Comparison of ENCODE assay signal across 9 mouse cellular contexts in the genomic region with DNA sequence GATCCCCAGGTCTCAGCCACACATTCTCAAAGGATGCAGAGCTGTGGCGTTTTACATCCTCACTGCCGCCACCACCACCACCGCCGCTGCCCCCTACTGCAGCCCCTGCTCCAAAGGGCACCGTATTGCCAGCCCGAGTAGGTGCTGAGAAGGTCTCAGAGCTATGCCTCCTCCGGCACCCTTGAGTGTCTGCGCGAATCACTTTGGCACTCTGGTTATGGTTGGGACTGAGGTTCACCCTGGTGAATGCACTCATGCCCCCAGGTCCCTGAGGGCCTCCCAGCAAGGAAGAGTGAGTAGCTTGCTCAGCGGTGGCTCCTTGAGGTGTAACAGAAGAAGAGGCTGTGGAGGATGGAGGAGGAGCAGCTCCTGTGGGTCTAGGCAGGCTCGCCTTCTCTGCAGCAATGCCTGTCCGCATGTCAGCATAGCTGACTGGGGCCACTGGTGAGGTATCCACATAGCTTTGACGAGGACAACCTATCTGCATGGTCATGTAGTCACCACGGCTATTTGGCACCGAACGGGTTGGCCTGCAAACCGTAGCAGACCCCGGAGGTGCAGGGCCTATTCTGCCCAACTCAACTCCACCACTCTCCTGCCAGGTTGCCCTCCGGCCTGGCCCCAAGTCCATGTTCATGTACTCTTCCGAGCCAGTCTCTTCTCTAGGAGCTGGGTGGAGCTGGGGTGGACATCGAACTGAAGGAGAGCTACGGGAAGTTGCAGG. TPM values are rescaled to one million over a fixed set of nuclear protein-coding genes. Genes with fewer than 3 reads are reported as not detected.
A peak's percentile ranks its signal among the peaks of the same experiment; 100 is the strongest.
DNase-seq lines count a peak whose midpoint lies in the region; ATAC-seq and TF ChIP-seq lines count a peak whose summit lies in the region.
"Had no signal": no experiment of that assay in that cellular context is flagged by ENCODE, and none has a peak within 500 bp of the region (broad histone marks: within the 10 kb centered on the region; RNA-seq: fewer than 3 reads in every experiment).

No protein-coding gene starts in this region.

- peak; percentile 11 for DNase-seq in embryo, embryonic 10 days (ENCODE audit: low spot score)
- no peak for DNase-seq in embryo, embryonic 9.5 days (ENCODE audit: extremely low spot score)
- DNase-seq in embryonic facial prominence, embryonic 14.5 days (ENCODE audit: low spot score) = peak; percentile 43
- DNase-seq in heart, postnatal 0 days (ENCODE audit: low spot score) = no peak
- DNase-seq in limb, embryonic 11.5 days (ENCODE audit: low spot score) = no peak
- DNase-seq in spleen, postnatal 36 days (ENCODE audit: low spot score in 2 of 2) = no peak

- TF ChIP-seq EP300 in heart, postnatal 0 days (IDR thresholded peaks at IDR 0.05; ENCODE audit: low read depth) = 0 out of 2 replicates have a peak, but pooled peaks have one; percentile 14

- H3K9me3 ChIP-seq in embryonic facial prominence, embryonic 14.5 days (ENCODE audit: control insufficient read depth, low read length) = no peaks in the 10 kb centered on the region
- no peaks in the 10 kb centered on the region for H3K9me3 ChIP-seq in heart, postnatal 0 days (replicated peaks; ENCODE audit: control insufficient read depth, low read length)
- no peaks in the 10 kb centered on the region; the same call in 1 of the 2 replicates for H3K9me3 ChIP-seq in limb, embryonic 11.5 days (ENCODE audit: control insufficient read depth, low read length)
- no peaks in the 10 kb centered on the region for H3K9me3 ChIP-seq in neural tube, embryonic 13.5 days

- peak overlapping the region; percentile 74 for H3K4me3 ChIP-seq in C2C12 (ENCODE audit: insufficient read depth, poor library complexity, severe bottlenecking)
- peak overlapping the region; percentile 83 for H3K4me3 ChIP-seq in embryonic facial prominence, embryonic 14.5 days (ENCODE audit: low read depth, low read length)
- peak overlapping the region; percentile 78 for H3K4me3 ChIP-seq in heart, postnatal 0 days (ENCODE audit: low read depth, low read length)
- H3K4me3 ChIP-seq in limb, embryonic 11.5 days (ENCODE audit: low read depth, low read length) = peak overlapping the region; percentile 27
- H3K4me3 ChIP-seq in neural tube, embryonic 13.5 days = peak overlapping the region; percentile 69

- no peaks in the 10 kb centered on the region for H3K27me3 ChIP-seq in C2C12 (ENCODE audit: control insufficient read depth, insufficient read depth, insufficient read length)
- no peaks in the 10 kb centered on the region for H3K27me3 ChIP-seq in embryonic facial prominence, embryonic 14.5 days (replicated peaks; ENCODE audit: control insufficient read depth, insufficient read depth, low read length)
- peaks cover 4% of the 10 kb centered on the region; the same call in 1 of the 2 replicates for H3K27me3 ChIP-seq in heart, postnatal 0 days (ENCODE audit: control insufficient read depth, insufficient read depth, low read length)
- no peaks in the 10 kb centered on the region for H3K27me3 ChIP-seq in limb, embryonic 11.5 days (ENCODE audit: control insufficient read depth, insufficient read depth, low read length)
- H3K27me3 ChIP-seq in neural tube, embryonic 13.5 days = no peaks in the 10 kb centered on the region
- H3K27me3 ChIP-seq: CH12.LX had no signal

- H3K79me3 ChIP-seq in C2C12 (ENCODE audit: low read depth) = peaks cover 80% of the 10 kb centered on the region

- H3K4me2 ChIP-seq in embryonic facial prominence, embryonic 14.5 days (ENCODE audit: low read depth, low read length) = peak overlapping the region; percentile 57
- peak overlapping the region; percentile 90 for H3K4me2 ChIP-seq in heart, postnatal 0 days (ENCODE audit: low read depth, low read length)
- peak overlapping the region; percentile 48 for H3K4me2 ChIP-seq in limb, embryonic 11.5 days (ENCODE audit: low read depth, severe bottlenecking)
- H3K4me2 ChIP-seq in neural tube, embryonic 13.5 days = peak overlapping the region; percentile 85

- peak overlapping the region; percentile 69 for H3K9ac ChIP-seq in embryonic facial prominence, embryonic 14.5 days (ENCODE audit: low read depth, low read length)
- H3K9ac ChIP-seq in heart, postnatal 0 days (replicated peaks; ENCODE audit: low read depth, low read length) = peak overlapping the region; percentile 80
- H3K9ac ChIP-seq in limb, embryonic 11.5 days (ENCODE audit: low read length) = no peak overlapping the region
- H3K9ac ChIP-seq in neural tube, embryonic 13.5 days = peak overlapping the region; percentile 76

- H3K27ac ChIP-seq in embryonic facial prominence, embryonic 14.5 days (replicated peaks; ENCODE audit: low read depth, low read length) = peak overlapping the region; percentile 90
- peak overlapping the region; percentile 96 for H3K27ac ChIP-seq in heart, postnatal 0 days (ENCODE audit: low read depth)
- H3K27ac ChIP-seq in limb, embryonic 11.5 days (replicated peaks; ENCODE audit: low read depth, low read length) = no peak overlapping the region
- peak overlapping the region; percentile 64 for H3K27ac ChIP-seq in neural tube, embryonic 13.5 days (replicated peaks)

- WGBS in embryonic facial prominence, embryonic 14.5 days = 51% methylated on average over 22 of the region's 22 CpGs
- 32% methylated on average over 22 of the region's 22 CpGs for WGBS in heart, postnatal 0 days
- 75% methylated on average over 22 of the region's 22 CpGs for WGBS in limb, embryonic 11.5 days
- WGBS in neural tube, embryonic 13.5 days = 58% methylated on average over 22 of the region's 22 CpGs

- no peak for TF ChIP-seq CTCF in C2C12 (IDR thresholded peaks at IDR 0.05; ENCODE audit: control insufficient read depth, insufficient read depth, insufficient read length)
- no peak for TF ChIP-seq CTCF in heart, postnatal 0 days (IDR thresholded peaks at IDR 0.05; ENCODE audit: low read depth)

- no peak for ATAC-seq in embryonic facial prominence, embryonic 14.5 days (ENCODE audit: low read depth)
- no peak for ATAC-seq in heart, postnatal 0 days (ENCODE audit: insufficient read depth, low read depth)
- no peak for ATAC-seq in limb, embryonic 11.5 days (ENCODE audit: insufficient number of reproducible peaks, low FRiP score, low TSS enrichment, low read depth)
- no peak for ATAC-seq in neural tube, embryonic 13.5 days (ENCODE audit: low read depth)

- H3K36me3 ChIP-seq in C2C12 (ENCODE audit: control insufficient read depth, insufficient read depth) = peaks cover 36% of the 10 kb centered on the region
- H3K36me3 ChIP-seq in embryonic facial prominence, embryonic 14.5 days (ENCODE audit: control insufficient read depth, insufficient read depth, low read length) = peaks cover 21% of the 10 kb centered on the region; the same call in 1 of the 2 replicates
- H3K36me3 ChIP-seq in heart, postnatal 0 days (replicated peaks; ENCODE audit: control insufficient read depth, insufficient read depth, low read length) = no peaks in the 10 kb centered on the region
- H3K36me3 ChIP-seq in limb, embryonic 11.5 days (ENCODE audit: control insufficient read depth, insufficient read depth, low read length) = peaks cover 9% of the 10 kb centered on the region
- H3K36me3 ChIP-seq in neural tube, embryonic 13.5 days = peaks cover 15% of the 10 kb centered on the region

- peak overlapping the region; percentile 75 for H3ac ChIP-seq in C2C12 (ENCODE audit: control insufficient read depth, insufficient read length, low read depth)

- H3K4me1 ChIP-seq in embryonic facial prominence, embryonic 14.5 days (ENCODE audit: control insufficient read depth, insufficient read depth, low read length) = peaks cover 39% of the 10 kb centered on the region
- peaks cover 19% of the 10 kb centered on the region; the same call in 1 of the 2 replicates for H3K4me1 ChIP-seq in heart, postnatal 0 days (ENCODE audit: control insufficient read depth, insufficient read depth)
- H3K4me1 ChIP-seq in limb, embryonic 11.5 days (ENCODE audit: control insufficient read depth, insufficient read depth, low read length) = peaks cover 34% of the 10 kb centered on the region
- peaks cover 74% of the 10 kb centered on the region for H3K4me1 ChIP-seq in neural tube, embryonic 13.5 days (replicated peaks)

- peaks cover 85% of the 10 kb centered on the region for H3K79me2 ChIP-seq in C2C12 (ENCODE audit: control insufficient read depth, insufficient read depth)

TF ChIP-seq in C2C12, 6 proteins besides CTCF, POLR2A, EP300 and RAD21:
- TF ChIP-seq MAX (IDR thresholded peaks at IDR 0.05) (no peak), MYOG (IDR thresholded peaks at IDR 0.05; ENCODE audit: control insufficient read depth, extremely low read depth, insufficient read length) (no peak), FOSL1 (IDR thresholded peaks at IDR 0.05; ENCODE audit: insufficient read depth, low read length, poor library complexity, severe bottlenecking) (no peak), CEBPB (IDR thresholded peaks at IDR 0.05; ENCODE audit: low read depth) (no peak), USF1 (IDR thresholded peaks at IDR 0.05; ENCODE audit: low read depth) (no peak), MYOD1 (IDR thresholded peaks at IDR 0.05; ENCODE audit: control insufficient read depth, insufficient read length, low read depth) (no peak)

RNA-seq across cellular contexts. Expression of gene Irs1, which starts 4.0 kb away (rescaled TPM):
- 4.6 TPM for polyA plus RNA-seq in C2C12 (2012; fragmentation: generic; extraction: Trizol)
- 14.8 and 16.1 TPM in 2 replicates for polyA plus RNA-seq in embryonic facial prominence, embryonic 14.5 days (2014; fragmentation: Nextera tagmentation; extraction: Ambion mirVana)
- total RNA-seq in heart, postnatal 0 days (2014; rRNA removed; ENCODE audit: low replicate concordance) = 40.0 and 66.6 TPM in 2 replicates
- 4.4 and 4.7 TPM in 2 replicates for polyA plus RNA-seq in heart, postnatal 0 days (2015; fragmentation: Nextera tagmentation; extraction: Ambion mirVana)
- polyA plus RNA-seq in limb, embryonic 11.5 days (2014; fragmentation: Nextera tagmentation; extraction: Ambion mirVana) = 7.4 and 10.2 TPM in 2 replicates
- polyA plus RNA-seq in neural tube, embryonic 13.5 days (2015; fragmentation: Nextera tagmentation; extraction: Ambion mirVana) = 7.1 and 8.2 TPM in 2 replicates
- total RNA-seq: CH12.LX had no signal

RNA-seq across cellular contexts. Expression of gene Rhbdd1, which starts 29.0 kb away (rescaled TPM):
- 12.6 TPM for polyA plus RNA-seq in C2C12 (2012; fragmentation: generic; extraction: Trizol)
- 6.7 and 6.8 TPM in 2 replicates for polyA plus RNA-seq in embryonic facial prominence, embryonic 14.5 days (2014; fragmentation: Nextera tagmentation; extraction: Ambion mirVana)
- 10.7 and 13.2 TPM in 2 replicates for total RNA-seq in heart, postnatal 0 days (2014; rRNA removed; ENCODE audit: low replicate concordance)
- polyA plus RNA-seq in heart, postnatal 0 days (2015; fragmentation: Nextera tagmentation; extraction: Ambion mirVana) = 5.5 and 6.6 TPM in 2 replicates
- polyA plus RNA-seq in limb, embryonic 11.5 days (2014; fragmentation: Nextera tagmentation; extraction: Ambion mirVana) = 6.3 and 6.5 TPM in 2 replicates
- polyA plus RNA-seq in neural tube, embryonic 13.5 days (2015; fragmentation: Nextera tagmentation; extraction: Ambion mirVana) = 4.1 and 5.4 TPM in 2 replicates

RNA-seq across cellular contexts. Expression of gene Gm9747, which starts 54.3 kb away (rescaled TPM):
- polyA plus RNA-seq in C2C12 (2012; fragmentation: generic; extraction: Trizol) = 3.8 TPM
- polyA plus RNA-seq in embryonic facial prominence, embryonic 14.5 days (2014; fragmentation: Nextera tagmentation; extraction: Ambion mirVana) = 53.6 and 55.0 TPM in 2 replicates
- total RNA-seq in heart, postnatal 0 days (2014; rRNA removed; ENCODE audit: low replicate concordance) = not detected in 2 replicates
- 15.6 and 17.1 TPM in 2 replicates for polyA plus RNA-seq in heart, postnatal 0 days (2015; fragmentation: Nextera tagmentation; extraction: Ambion mirVana)
- polyA plus RNA-seq in limb, embryonic 11.5 days (2014; fragmentation: Nextera tagmentation; extraction: Ambion mirVana) = 27.6 and 33.2 TPM in 2 replicates
- polyA plus RNA-seq in neural tube, embryonic 13.5 days (2015; fragmentation: Nextera tagmentation; extraction: Ambion mirVana) = 22.1 and 26.1 TPM in 2 replicates
- total RNA-seq: CH12.LX had no signal

Comparison
In these comparisons a context has a peak if more than half of its experiments do, and no peak if none do; other contexts are left out.
1. DNase-seq: peak in embryo, embryonic 10 days (single experiment) and embryonic facial prominence, embryonic 14.5 days (single experiment); none in embryo, embryonic 9.5 days (single experiment), heart, postnatal 0 days (single experiment), limb, embryonic 11.5 days (single experiment) and spleen, postnatal 36 days (0 of 2).
2. H3K4me3 ChIP-seq: peak in every context shown above with its lines; median percentile 83 in embryonic facial prominence, embryonic 14.5 days; 78 in heart, postnatal 0 days; 74 in C2C12; 69 in neural tube, embryonic 13.5 days; 27 in limb, embryonic 11.5 days.
3. Peak in every context shown above with its lines, with median percentiles within 50 percentile points of each other: H3K4me2 ChIP-seq.